Mouse (Mus musculus): ENCODE results near the gene Ubr2. TPM values are rescaled to one million over a fixed set of nuclear protein-coding genes. Genes with fewer than 3 reads are reported as not detected.

Ubr2 gene
- total RNA-seq, 1 experiment, result 30.8 TPM

GRCm38 (mm10) chr17:47038844-47039803, 28.8 kb upstream of the Ubr2 start:
- in situ Hi-C loops (cut with MboI; ENCODE audit: low sequenced_read_pairs in 2 of 2, unreplicated experiment in 2 of 2), result no loop called here
- Histone ChIP-seq H3K4me3 (ENCODE audit: insufficient read depth in 1 of 2, low read depth in 1 of 2, low read length in 2 of 2, poor library complexity in 1 of 2, severe bottlenecking in 1 of 2) (no peak overlapping the region), H3K9me3 (ENCODE audit: control insufficient read depth, insufficient read depth, low read depth, low read length) (no peaks in the 10 kb centered on the region), H3K4me1 (ENCODE audit: control insufficient read depth in 2 of 2, insufficient read depth in 2 of 2, low read length in 2 of 2, poor library complexity in 1 of 2) (no peaks in the 10 kb centered on the region), H3K27ac (ENCODE audit: insufficient read depth, low read depth, low read length, poor library complexity, severe bottlenecking) (no peak overlapping the region), H3K36me3 (ENCODE audit: control insufficient read depth, insufficient read depth, low read length, poor library complexity, severe bottlenecking) (no peaks in the 10 kb centered on the region), H3K9ac (ENCODE audit: insufficient read depth, low read depth, low read length, poor library complexity, severe bottlenecking) (no peak overlapping the region)
- no peak for TF ChIP-seq MAFK (IDR thresholded peaks at IDR 0.05; ENCODE audit: insufficient read depth, low read depth, low read length)
- TF ChIP-seq ZC3H11A (IDR thresholded peaks at IDR 0.05; ENCODE audit: borderline replicate concordance, low read depth, low read length), result peak; percentile 30; the same call in 1 of the 2 replicates
- peak; percentile 63 for DNase-seq (ENCODE audit: low read depth, low spot score)

GRCm38 (mm10) chr17:47034536-47034935, 24.2 kb upstream of the Ubr2 start:
- TF ChIP-seq MAFK (IDR thresholded peaks at IDR 0.05; ENCODE audit: insufficient read depth, low read depth, low read length), result no peak
- TF ChIP-seq ZNF384 (IDR thresholded peaks at IDR 0.05; ENCODE audit: low read depth, low read length), result no peak
- no peak for TF ChIP-seq ZC3H11A (IDR thresholded peaks at IDR 0.05; ENCODE audit: borderline replicate concordance, low read depth, low read length)
- TF ChIP-seq HCFC1 (IDR thresholded peaks at IDR 0.05; ENCODE audit: borderline replicate concordance, insufficient read depth, low read length), result no peak
- no peak for TF ChIP-seq CHD2 (IDR thresholded peaks at IDR 0.05; ENCODE audit: low read depth, low read length)
- no peak for DNase-seq (ENCODE audit: low read depth, low spot score)
- in situ Hi-C loops (cut with MboI; ENCODE audit: low sequenced_read_pairs in 2 of 2, unreplicated experiment in 2 of 2), result no loop called here

GRCm38 (mm10) chr17:47033643-47034042, 23.3 kb upstream of the Ubr2 start:
- no peaks in the 10 kb centered on the region for H3K36me3 ChIP-seq (ENCODE audit: control insufficient read depth, insufficient read depth, low read length, poor library complexity, severe bottlenecking)
- no peak overlapping the region for H3K9ac ChIP-seq (ENCODE audit: insufficient read depth, low read depth, low read length, poor library complexity, severe bottlenecking)
- in situ Hi-C loops (cut with MboI; ENCODE audit: low sequenced_read_pairs in 2 of 2, unreplicated experiment in 2 of 2), result no loop called here
- H3K4me1 ChIP-seq (ENCODE audit: control insufficient read depth in 2 of 2, insufficient read depth in 2 of 2, low read length in 2 of 2, poor library complexity in 1 of 2), result no peaks in the 10 kb centered on the region
- no peak overlapping the region for H3K4me3 ChIP-seq (ENCODE audit: insufficient read depth in 1 of 2, low read depth in 1 of 2, low read length in 2 of 2, poor library complexity in 1 of 2, severe bottlenecking in 1 of 2)
- DNase-seq (ENCODE audit: low read depth, low spot score), result peak; percentile 46
- no peaks in the 10 kb centered on the region for H3K9me3 ChIP-seq (ENCODE audit: control insufficient read depth, insufficient read depth, low read depth, low read length)
- TF ChIP-seq MAFK (IDR thresholded peaks at IDR 0.05; ENCODE audit: insufficient read depth, low read depth, low read length), result no peak
- TF ChIP-seq ZC3H11A (IDR thresholded peaks at IDR 0.05; ENCODE audit: borderline replicate concordance, low read depth, low read length), result peak; percentile 51; the same call in 1 of the 2 replicates
- H3K27ac ChIP-seq (ENCODE audit: insufficient read depth, low read depth, low read length, poor library complexity, severe bottlenecking), result no peak overlapping the region

More at GRCm38 (mm10) chr17:47034536-47034935, 24.2 kb upstream of the Ubr2 start:
- no peak overlapping the region for H3K27ac ChIP-seq (ENCODE audit: insufficient read depth, low read depth, low read length, poor library complexity, severe bottlenecking)
- no peak overlapping the region for H3K9ac ChIP-seq (ENCODE audit: insufficient read depth, low read depth, low read length, poor library complexity, severe bottlenecking)
- no peaks in the 10 kb centered on the region for H3K36me3 ChIP-seq (ENCODE audit: control insufficient read depth, insufficient read depth, low read length, poor library complexity, severe bottlenecking)
- no peak overlapping the region for H3K4me3 ChIP-seq (ENCODE audit: insufficient read depth in 1 of 2, low read depth in 1 of 2, low read length in 2 of 2, poor library complexity in 1 of 2, severe bottlenecking in 1 of 2)
- no peaks in the 10 kb centered on the region for H3K4me1 ChIP-seq (ENCODE audit: control insufficient read depth in 2 of 2, insufficient read depth in 2 of 2, low read length in 2 of 2, poor library complexity in 1 of 2)
- H3K9me3 ChIP-seq (ENCODE audit: control insufficient read depth, insufficient read depth, low read depth, low read length), result no peaks in the 10 kb centered on the region

- H3K36me3 ChIP-seq (ENCODE audit: control insufficient read depth, insufficient read depth, low read length, poor library complexity, severe bottlenecking), result no peaks in the 10 kb centered on the region; the same call in 1 of the 2 replicates
- H3K4me1 ChIP-seq (ENCODE audit: control insufficient read depth in 2 of 2, insufficient read depth in 2 of 2, low read length in 2 of 2, poor library complexity in 1 of 2), result no peaks in the 10 kb centered on the region
- in situ Hi-C loops (cut with MboI; ENCODE audit: low sequenced_read_pairs in 2 of 2, unreplicated experiment in 2 of 2), result no loop called here
- no peak overlapping the region for H3K27ac ChIP-seq (ENCODE audit: insufficient read depth, low read depth, low read length, poor library complexity, severe bottlenecking)
- TF ChIP-seq MAFK (IDR thresholded peaks at IDR 0.05; ENCODE audit: insufficient read depth, low read depth, low read length) (no peak), ZNF384 (IDR thresholded peaks at IDR 0.05; ENCODE audit: low read depth, low read length) (no peak), CHD2 (IDR thresholded peaks at IDR 0.05; ENCODE audit: low read depth, low read length) (no peak), HCFC1 (IDR thresholded peaks at IDR 0.05; ENCODE audit: borderline replicate concordance, insufficient read depth, low read length) (no peak), ZC3H11A (IDR thresholded peaks at IDR 0.05; ENCODE audit: borderline replicate concordance, low read depth, low read length) (no peak)
- no peak overlapping the region for H3K4me3 ChIP-seq (ENCODE audit: insufficient read depth in 1 of 2, low read depth in 1 of 2, low read length in 2 of 2, poor library complexity in 1 of 2, severe bottlenecking in 1 of 2)
- no peak for DNase-seq (ENCODE audit: low read depth, low spot score)
- H3K9ac ChIP-seq (ENCODE audit: insufficient read depth, low read depth, low read length, poor library complexity, severe bottlenecking), result no peak overlapping the region
- H3K9me3 ChIP-seq (ENCODE audit: control insufficient read depth, insufficient read depth, low read depth, low read length), result no peaks in the 10 kb centered on the region; the same call in 1 of the 2 replicates
Observed at GRCm38 (mm10) chr17:47024805-47025204, 14.4 kb upstream of the Ubr2 start.

Measured in ES-E14 (cell line).